Comparison of ENCODE assay signal across 26 mouse cellular contexts in genomic region chr17:78145335-78145734, GRCm38 (mm10). TPM values are rescaled to one million over a fixed set of nuclear protein-coding genes. Genes with fewer than 3 reads are reported as not detected.
DNase-seq lines count a peak whose midpoint lies in the region; ATAC-seq and TF ChIP-seq lines count a peak whose summit lies in the region.
"Had no signal": no experiment of that assay in that cellular context is flagged by ENCODE, and none has a peak within 500 bp of the region (broad histone marks: within the 10 kb centered on the region; RNA-seq: fewer than 3 reads in every experiment).

No protein-coding gene starts in this region.

- no peak for TF ChIP-seq CTCF in midbrain, postnatal 0 days (IDR thresholded peaks at IDR 0.05)

- peak; percentile 3 for DNase-seq in embryonic facial prominence, embryonic 14.5 days (ENCODE audit: low spot score)
- DNase-seq in embryonic facial prominence, embryonic 10.5 days (ENCODE audit: low spot score): no peak
- peak; percentile 30 for DNase-seq in midbrain, postnatal 0 days (ENCODE audit: low spot score)
- DNase-seq in midbrain, embryonic 11.5 days (ENCODE audit: low spot score, missing footprints): no peak
- DNase-seq in cerebellum, adult 9-10 months: peak; percentile 58
- no peak for DNase-seq in embryo, embryonic 10 days (ENCODE audit: low spot score)
- no peak for DNase-seq in kidney, postnatal 36 days
- DNase-seq: adrenal gland, postnatal 14 days; gastrocnemius, adult 2 months; heart, postnatal 36 days; kidney, adult 18-20 months; liver, postnatal 0 days; right cerebral cortex, adult 18-20 months; right cerebral cortex, postnatal 4 days; thymus, postnatal 25 days had no signal

- H3K27me3 ChIP-seq in embryonic facial prominence, embryonic 14.5 days (replicated peaks; ENCODE audit: control insufficient read depth, insufficient read depth, low read length): no peaks in the 10 kb centered on the region
- H3K27me3 ChIP-seq in embryonic facial prominence, embryonic 10.5 days (replicated peaks; ENCODE audit: low read depth, poor library complexity, severe bottlenecking): no peaks in the 10 kb centered on the region
- no peaks in the 10 kb centered on the region for H3K27me3 ChIP-seq in midbrain, postnatal 0 days (ENCODE audit: insufficient read depth, low read length)
- H3K27me3 ChIP-seq in midbrain, embryonic 11.5 days (ENCODE audit: control insufficient read depth, insufficient read depth, low read length): no peaks in the 10 kb centered on the region
- no peaks in the 10 kb centered on the region for H3K27me3 ChIP-seq in neural tube, embryonic 15.5 days (replicated peaks)
- H3K27me3 ChIP-seq: embryonic facial prominence, embryonic 12.5 days; forebrain, embryonic 13.5 days; heart, embryonic 15.5 days; limb, embryonic 12.5 days; neural tube, embryonic 12.5 days had no signal

- H3K27ac ChIP-seq in embryonic facial prominence, embryonic 14.5 days (replicated peaks; ENCODE audit: low read depth, low read length): no peak overlapping the region
- H3K27ac ChIP-seq in embryonic facial prominence, embryonic 10.5 days (replicated peaks): no peak overlapping the region
- H3K27ac ChIP-seq in midbrain, postnatal 0 days (ENCODE audit: low read depth, low read length): no peak overlapping the region
- no peak overlapping the region for H3K27ac ChIP-seq in midbrain, embryonic 11.5 days (ENCODE audit: low read depth, low read length)
- H3K27ac ChIP-seq in neural tube, embryonic 15.5 days (replicated peaks): no peak overlapping the region
- H3K27ac ChIP-seq: embryonic facial prominence, embryonic 12.5 days; forebrain, embryonic 13.5 days; gastrocnemius, adult 2 months; heart, embryonic 15.5 days; kidney, postnatal 0 days; limb, embryonic 12.5 days; midbrain, embryonic 10.5 days; neural tube, embryonic 12.5 days had no signal

- WGBS in embryonic facial prominence, embryonic 14.5 days: 57% methylated on average over 4 of the region's 4 CpGs
- WGBS in embryonic facial prominence, embryonic 10.5 days: 61% methylated on average over 4 of the region's 4 CpGs
- 62% methylated on average over 4 of the region's 4 CpGs for WGBS in midbrain, postnatal 0 days
- 69% methylated on average over 4 of the region's 4 CpGs for WGBS in midbrain, embryonic 11.5 days
- 57% methylated on average over 4 of the region's 4 CpGs for WGBS in neural tube, embryonic 15.5 days

- no peak overlapping the region for H3K4me2 ChIP-seq in embryonic facial prominence, embryonic 14.5 days (ENCODE audit: low read depth, low read length)
- no peak overlapping the region for H3K4me2 ChIP-seq in midbrain, postnatal 0 days (ENCODE audit: low read depth, low read length, poor library complexity, severe bottlenecking)
- no peak overlapping the region for H3K4me2 ChIP-seq in midbrain, embryonic 11.5 days
- no peak overlapping the region for H3K4me2 ChIP-seq in neural tube, embryonic 15.5 days
- H3K4me2 ChIP-seq: embryonic facial prominence, embryonic 12.5 days; forebrain, embryonic 13.5 days; heart, embryonic 15.5 days; limb, embryonic 12.5 days; liver, embryonic 11.5 days; neural tube, embryonic 12.5 days had no signal

- H3K9me3 ChIP-seq in embryonic facial prominence, embryonic 14.5 days (ENCODE audit: control insufficient read depth, low read length): no peaks in the 10 kb centered on the region
- no peaks in the 10 kb centered on the region for H3K9me3 ChIP-seq in embryonic facial prominence, embryonic 10.5 days
- H3K9me3 ChIP-seq in midbrain, postnatal 0 days (ENCODE audit: low read length): no peaks in the 10 kb centered on the region
- H3K9me3 ChIP-seq in midbrain, embryonic 11.5 days (ENCODE audit: control insufficient read depth, low read length): no peaks in the 10 kb centered on the region
- no peaks in the 10 kb centered on the region for H3K9me3 ChIP-seq in neural tube, embryonic 15.5 days (replicated peaks)
- H3K9me3 ChIP-seq: embryonic facial prominence, embryonic 12.5 days; forebrain, embryonic 13.5 days; heart, embryonic 15.5 days; limb, embryonic 12.5 days; midbrain, embryonic 10.5 days; neural tube, embryonic 12.5 days had no signal

- no peaks in the 10 kb centered on the region for H3K36me3 ChIP-seq in embryonic facial prominence, embryonic 14.5 days (ENCODE audit: control insufficient read depth, insufficient read depth, low read length)
- no peaks in the 10 kb centered on the region for H3K36me3 ChIP-seq in embryonic facial prominence, embryonic 10.5 days (replicated peaks)
- H3K36me3 ChIP-seq in midbrain, postnatal 0 days (ENCODE audit: insufficient read depth, low read length): no peaks in the 10 kb centered on the region
- no peaks in the 10 kb centered on the region for H3K36me3 ChIP-seq in midbrain, embryonic 11.5 days (ENCODE audit: control insufficient read depth, insufficient read depth, low read length)
- no peaks in the 10 kb centered on the region for H3K36me3 ChIP-seq in neural tube, embryonic 15.5 days
- H3K36me3 ChIP-seq: embryonic facial prominence, embryonic 12.5 days; heart, embryonic 15.5 days; limb, embryonic 12.5 days; midbrain, embryonic 10.5 days; neural tube, embryonic 12.5 days had no signal

- ATAC-seq in embryonic facial prominence, embryonic 14.5 days (ENCODE audit: low read depth): no peak
- ATAC-seq in midbrain, postnatal 0 days (ENCODE audit: low FRiP score): no peak
- ATAC-seq in midbrain, embryonic 11.5 days (ENCODE audit: low FRiP score): no peak
- peak; percentile 69 for ATAC-seq in neural tube, embryonic 15.5 days (ENCODE audit: low FRiP score)
- ATAC-seq: forebrain, embryonic 13.5 days; liver, postnatal 0 days; lung, postnatal 0 days had no signal

- no peak overlapping the region for H3K9ac ChIP-seq in embryonic facial prominence, embryonic 14.5 days (ENCODE audit: low read depth, low read length)
- no peak overlapping the region for H3K9ac ChIP-seq in midbrain, postnatal 0 days (replicated peaks; ENCODE audit: low read length, poor library complexity, severe bottlenecking)
- no peak overlapping the region for H3K9ac ChIP-seq in midbrain, embryonic 11.5 days (ENCODE audit: low read length)
- no peak overlapping the region for H3K9ac ChIP-seq in neural tube, embryonic 15.5 days (replicated peaks)
- H3K9ac ChIP-seq: embryonic facial prominence, embryonic 12.5 days; forebrain, embryonic 13.5 days; heart, embryonic 15.5 days; limb, embryonic 12.5 days; liver, postnatal 0 days; neural tube, embryonic 12.5 days had no signal

- no peak overlapping the region for H3K4me3 ChIP-seq in embryonic facial prominence, embryonic 14.5 days (ENCODE audit: low read depth, low read length)
- H3K4me3 ChIP-seq in embryonic facial prominence, embryonic 10.5 days: no peak overlapping the region
- H3K4me3 ChIP-seq in midbrain, postnatal 0 days (ENCODE audit: low read depth, low read length): no peak overlapping the region
- H3K4me3 ChIP-seq in midbrain, embryonic 11.5 days (ENCODE audit: low read depth, low read length): no peak overlapping the region
- no peak overlapping the region for H3K4me3 ChIP-seq in neural tube, embryonic 15.5 days (replicated peaks)
- H3K4me3 ChIP-seq: embryonic facial prominence, embryonic 12.5 days; erythroblast, embryonic 14.5 days; forebrain, embryonic 13.5 days; gastrocnemius, adult 2 months; heart, embryonic 15.5 days; limb, embryonic 12.5 days; midbrain, embryonic 10.5 days; neural tube, embryonic 12.5 days had no signal

- H3K4me1 ChIP-seq in embryonic facial prominence, embryonic 14.5 days (ENCODE audit: control insufficient read depth, insufficient read depth, low read length): no peaks in the 10 kb centered on the region
- H3K4me1 ChIP-seq in embryonic facial prominence, embryonic 10.5 days: no peaks in the 10 kb centered on the region
- H3K4me1 ChIP-seq in midbrain, postnatal 0 days (ENCODE audit: insufficient read depth, low read length): no peaks in the 10 kb centered on the region
- no peaks in the 10 kb centered on the region for H3K4me1 ChIP-seq in midbrain, embryonic 11.5 days (ENCODE audit: control insufficient read depth, insufficient read depth, low read length)
- H3K4me1 ChIP-seq in neural tube, embryonic 15.5 days: peaks cover 12% of the 10 kb centered on the region; the same call in 1 of the 2 replicates
- H3K4me1 ChIP-seq: embryonic facial prominence, embryonic 12.5 days; forebrain, embryonic 13.5 days; heart, embryonic 15.5 days; midbrain, embryonic 10.5 days; neural tube, embryonic 12.5 days had no signal

RNA-seq across cellular contexts. Expression of gene Crim1, which starts 54.7 kb away (rescaled TPM):
- polyA plus RNA-seq in embryonic facial prominence, embryonic 14.5 days (2014; fragmentation: Nextera tagmentation; extraction: Ambion mirVana): 6.3 and 7.2 TPM in 2 replicates
- 2.2 and 2.7 TPM in 2 replicates for polyA plus RNA-seq in embryonic facial prominence, embryonic 10.5 days (2016; fragmentation: Nextera tagmentation; extraction: Ambion mirVana)
- 108 and 119 TPM in 2 replicates for total RNA-seq in midbrain, postnatal 0 days (2014; rRNA removed)
- polyA plus RNA-seq in midbrain, postnatal 0 days (2015; fragmentation: Nextera tagmentation; extraction: Ambion mirVana): 13.1 and 16.5 TPM in 2 replicates
- 4.4 and 5.1 TPM in 2 replicates for polyA plus RNA-seq in midbrain, embryonic 11.5 days (2014; fragmentation: Nextera tagmentation; extraction: Ambion mirVana)
- polyA plus RNA-seq in neural tube, embryonic 15.5 days (2015; fragmentation: Nextera tagmentation; extraction: Ambion mirVana): 15.8 and 17.4 TPM in 2 replicates

Comparison
In these comparisons a context has a peak if more than half of its experiments do, and no peak if none do; other contexts are left out.
1. DNase-seq: peak in embryonic facial prominence, embryonic 14.5 days (single experiment), midbrain, postnatal 0 days (single experiment) and cerebellum, adult 9-10 months (single experiment); none in embryonic facial prominence, embryonic 10.5 days (single experiment), midbrain, embryonic 11.5 days (single experiment), embryo, embryonic 10 days (single experiment) and kidney, postnatal 36 days (0 of 2).